Mouse (Mus musculus): ENCODE data around the gene A4galt. TPM values are rescaled to one million over a fixed set of nuclear protein-coding genes. Genes with fewer than 3 reads are reported as not detected.
"Not testable (repeated sequence)": the region's sequence is repeated elsewhere in the genome, so short reads cannot be mapped to it uniquely, and the experiment has no call there.

Gene A4galt
- polyA plus RNA-seq, 1 experiment: 98.2 TPM

- DNase-seq (ENCODE audit: low spot score): not testable (repeated sequence)
These were observed 16.9 kb upstream of the A4galt start for GRCm38 (mm10) chr15:83268428-83268827.

DNA sequence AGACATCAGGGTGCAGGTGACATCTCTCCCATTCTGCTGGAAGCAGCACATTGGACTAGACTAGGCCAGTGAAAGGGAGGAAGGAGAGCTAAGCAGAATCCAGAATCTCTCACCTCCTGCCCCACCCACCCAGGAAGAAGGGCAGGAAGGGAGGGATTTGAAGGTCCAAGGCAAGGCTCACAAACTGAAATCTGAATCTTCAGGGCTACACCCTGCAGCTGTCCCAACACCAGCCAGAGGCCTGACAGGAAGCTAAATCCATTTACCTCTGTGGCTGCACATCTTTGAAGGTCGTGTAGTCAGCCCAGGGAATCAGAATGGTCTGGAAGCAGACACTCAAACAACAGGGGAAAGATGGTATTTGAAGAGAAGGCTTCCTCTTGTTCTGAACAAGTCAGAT is 13.7 kb upstream of the A4galt start:
- DNase-seq (ENCODE audit: low spot score): no peak

GRCm38 (mm10) chr15:83263405-83263804 is 11.8 kb upstream of the A4galt start:
- DNase-seq (ENCODE audit: low spot score): no peak

GRCm38 (mm10) chr15:83257906-83258305 is 6.3 kb upstream of the A4galt start:
- no peak for DNase-seq (ENCODE audit: low spot score)

DNA sequence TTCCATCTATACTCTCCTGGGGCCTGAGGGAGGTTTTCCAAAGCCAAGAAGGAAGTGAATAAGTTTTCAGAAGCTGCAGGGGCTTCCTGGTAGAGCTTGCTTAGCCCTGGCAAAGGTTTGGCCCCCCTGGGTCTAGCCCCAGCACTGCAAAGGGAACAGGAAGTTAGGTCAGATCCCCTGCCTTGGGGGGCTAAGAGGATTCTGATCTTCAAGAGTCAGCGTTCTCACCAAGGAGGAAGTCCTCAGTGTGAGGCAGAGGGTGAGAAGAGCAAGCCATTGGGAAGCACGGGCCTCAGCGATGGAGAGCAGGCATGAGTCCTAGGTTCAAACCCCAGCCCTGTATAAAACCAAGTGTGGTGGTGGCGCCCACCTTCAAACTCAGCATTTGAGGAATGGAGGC is 4.9 kb upstream of the A4galt start:
- no peak for DNase-seq (ENCODE audit: low spot score)

- DNase-seq (ENCODE audit: low spot score): no peak
These were observed 4.4 kb upstream of the A4galt start for GRCm38 (mm10) chr15:83255944-83256343.

GRCm38 (mm10) chr15:83255191-83255782 is 3.7 kb upstream of the A4galt start:
- no peak for DNase-seq (ENCODE audit: low spot score)

GRCm38 (mm10) chr15:83254372-83255070 is 2.9 kb upstream of the A4galt start:
- DNase-seq (ENCODE audit: low spot score): no peak

GRCm38 (mm10) chr15:83252060-83252459 is 486 bp upstream of the A4galt start:
- DNase-seq (ENCODE audit: low spot score): no peak

DNA sequence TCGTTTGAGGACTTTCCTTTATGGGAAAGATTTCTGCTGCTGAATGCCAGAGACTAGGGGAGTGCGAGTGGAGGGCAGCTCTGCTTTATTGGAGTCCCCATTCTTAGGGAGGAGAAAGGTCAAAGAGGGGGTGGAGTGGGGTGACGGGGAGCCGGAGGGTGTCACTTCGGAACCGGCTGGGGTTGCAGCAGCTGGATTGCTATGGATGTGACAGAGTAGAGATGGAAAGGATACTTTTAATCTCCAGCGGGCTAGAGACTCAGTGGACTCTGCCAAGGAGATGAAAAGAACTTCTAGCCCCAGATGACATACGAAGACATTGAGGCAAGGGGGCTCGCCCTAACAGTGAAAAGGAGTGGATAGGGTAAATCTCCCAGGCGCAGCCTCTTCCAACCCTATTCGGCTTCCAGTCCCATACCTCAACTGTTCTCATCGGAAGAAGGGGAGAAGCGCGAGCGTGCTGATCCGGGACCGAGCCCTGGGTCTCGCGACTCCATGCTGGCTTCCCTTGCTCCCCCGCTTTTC is 861 bp downstream of the A4galt start:
- no peak for DNase-seq (ENCODE audit: low spot score)

- no peak for DNase-seq (ENCODE audit: low spot score)
These were observed 1.9 kb downstream of the A4galt start for GRCm38 (mm10) chr15:83249535-83250287.

DNA sequence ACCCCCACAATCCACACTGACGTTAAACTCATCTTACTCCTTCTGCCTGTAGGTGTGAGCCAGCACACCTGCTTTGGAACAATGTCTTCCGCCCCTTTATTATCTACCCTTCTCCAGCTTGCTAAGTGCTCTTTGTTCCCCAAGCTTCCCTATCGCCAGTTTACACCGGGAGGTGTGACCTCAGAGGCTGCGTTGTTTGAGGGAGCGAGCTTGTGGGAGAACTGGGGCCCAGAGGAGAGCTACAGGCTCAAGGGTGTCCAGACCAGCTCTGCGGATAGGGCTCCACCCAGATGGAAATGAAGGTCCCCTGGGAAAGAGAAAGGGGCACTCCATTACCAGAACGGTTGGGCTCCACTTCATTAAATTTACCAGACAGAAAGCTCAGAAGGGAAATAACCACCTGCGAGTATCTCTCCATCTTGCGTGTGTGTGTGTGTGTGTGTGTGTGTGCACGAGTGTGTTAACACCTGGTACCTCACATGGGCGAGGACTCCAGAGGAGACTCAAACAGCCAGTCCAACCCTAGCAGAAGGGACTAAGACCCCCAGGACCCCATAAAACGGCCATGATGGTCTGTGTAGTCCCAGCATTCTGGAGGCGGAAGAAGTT is 3.2 kb downstream of the A4galt start:
- no peak for DNase-seq (ENCODE audit: low spot score)

DNA sequence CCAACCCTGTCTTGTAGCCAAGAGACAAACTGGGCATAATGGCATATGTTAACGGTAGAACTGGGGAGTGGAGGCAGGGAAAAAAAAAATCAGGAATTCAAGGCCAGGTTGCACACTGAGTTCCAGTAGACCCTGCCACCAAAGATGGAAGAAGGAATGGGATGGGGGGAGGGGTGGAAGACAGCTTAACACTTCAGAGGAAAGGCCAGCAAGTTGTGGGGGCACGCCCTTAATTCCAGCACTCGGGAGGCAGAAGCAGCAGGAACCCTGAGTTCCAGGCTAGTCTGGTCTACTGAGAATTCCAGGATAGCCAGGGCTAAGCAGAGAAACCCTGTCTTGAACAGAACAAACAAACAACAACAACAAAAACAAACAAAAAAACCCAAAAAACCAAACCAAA is 7.2 kb downstream of the A4galt start:
- DNase-seq (ENCODE audit: low spot score): no peak

GRCm38 (mm10) chr15:83241961-83242680 is 9.5 kb downstream of the A4galt start:
- no peak for DNase-seq (ENCODE audit: low spot score)

DNA sequence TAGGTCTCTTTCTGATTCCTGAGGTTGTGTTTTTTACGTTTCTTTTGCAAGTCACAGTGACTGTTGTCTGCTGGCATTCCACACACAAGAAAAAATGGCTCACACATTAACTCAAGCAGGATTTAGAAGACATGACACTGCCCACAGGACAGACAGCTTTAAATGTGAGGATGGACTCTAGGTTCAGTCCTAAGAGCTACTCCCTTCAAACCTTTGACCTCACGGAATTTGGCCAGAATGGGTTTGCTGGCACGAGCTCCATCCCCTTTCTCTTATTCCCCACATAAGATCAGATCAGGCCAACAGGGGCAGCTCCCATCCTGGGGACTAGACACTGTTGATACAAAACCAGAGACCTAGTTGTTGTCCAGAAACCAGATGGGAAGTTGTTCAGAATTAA is 10.1 kb downstream of the A4galt start:
- no peak for DNase-seq (ENCODE audit: low spot score)

DNA sequence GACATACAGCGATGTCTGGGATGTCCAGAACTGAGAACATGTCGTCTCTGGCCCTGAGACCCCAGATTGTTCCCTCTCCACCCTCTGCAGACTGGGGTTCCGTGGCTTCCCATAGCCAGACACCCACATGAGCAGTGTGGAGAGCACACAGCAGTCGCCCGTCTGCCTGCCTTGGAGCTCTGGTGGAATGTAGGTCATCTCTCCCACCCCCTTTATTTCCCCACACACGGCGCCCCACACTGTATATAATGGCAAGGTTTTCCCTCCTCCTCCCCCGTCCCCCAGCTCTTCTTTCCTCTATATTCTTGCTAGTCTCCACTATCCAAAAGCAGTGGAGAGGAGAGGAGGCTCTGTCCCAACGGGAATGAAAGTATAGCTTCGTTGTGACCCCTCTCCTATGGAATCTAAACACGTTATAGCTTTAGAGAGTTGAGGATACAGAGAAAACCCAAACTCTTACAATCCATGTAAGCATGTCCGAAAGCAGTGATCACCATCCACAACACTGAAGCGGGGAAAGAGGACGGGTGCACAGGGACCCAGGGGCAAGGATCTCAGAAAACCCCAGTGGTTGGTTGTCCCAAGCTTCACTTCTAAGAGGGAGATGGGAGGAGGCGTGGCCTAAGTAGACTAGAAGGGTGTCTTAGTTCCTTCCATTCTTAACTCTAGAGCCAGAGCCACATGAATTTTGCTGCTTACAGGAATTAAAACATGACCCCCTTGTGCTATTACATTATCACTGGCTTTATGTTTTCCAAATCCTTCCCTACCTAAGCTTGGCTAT is 13.9 kb downstream of the A4galt start:
- no peak for DNase-seq (ENCODE audit: low spot score)

GRCm38 (mm10) chr15:83236824-83237223 is 14.8 kb downstream of the A4galt start:
- DNase-seq (ENCODE audit: low spot score): no peak

GRCm38 (mm10) chr15:83233219-83233992 is 18.2 kb downstream of the A4galt start:
- no peak for DNase-seq (ENCODE audit: low spot score)

- DNase-seq (ENCODE audit: low spot score): no peak
These were observed 24.0 kb downstream of the A4galt start for GRCm38 (mm10) chr15:83227559-83227958.

DNA sequence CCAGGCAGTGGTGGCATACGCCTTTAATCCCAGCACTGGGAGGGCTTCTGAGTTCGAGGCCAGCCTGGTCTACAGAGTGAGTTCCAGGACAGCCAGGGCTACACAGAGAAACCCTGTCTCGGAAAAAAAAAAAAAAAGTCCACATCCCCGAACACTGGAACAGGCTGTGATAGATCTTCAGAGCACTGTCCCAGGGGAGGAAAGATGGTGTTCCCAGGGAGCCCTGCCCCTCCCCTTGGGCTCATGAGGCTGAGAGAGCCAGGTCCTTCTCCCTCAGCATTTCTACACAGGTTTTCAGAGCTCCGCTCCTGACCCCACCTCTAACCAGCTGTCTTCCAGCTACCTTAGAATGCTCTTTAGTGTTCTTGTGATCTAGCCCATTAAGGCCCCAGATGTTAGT is 24.7 kb downstream of the A4galt start:
- DNase-seq (ENCODE audit: low spot score): no peak
